Mouse (Mus musculus): ENCODE measurements around the gene Zswim2. TPM values are rescaled to one million over a fixed set of nuclear protein-coding genes. Genes with fewer than 3 reads are reported as not detected.
"Not testable (repeated sequence)": the region's sequence is repeated elsewhere in the genome, so short reads cannot be mapped to it uniquely, and the experiment has no call there.

The Zswim2 gene
- total RNA-seq (2021): not detected
- long read RNA-seq, experiment 1: 0 reads
- long read RNA-seq, experiment 2: 0 reads

- DNase-seq: peak; percentile 13
Observed at GRCm38 (mm10) chr2:83940931-83941361, at the start of gene Zswim2. Gene Zswim2 (minus strand): TSS chr2:83941228.

- not testable (repeated sequence) for DNase-seq
Observed at GRCm38 (mm10) chr2:83990253-83990652, 49.2 kb upstream of the Zswim2 start, which contains the start of gene Gm13691. Gene Gm13691 (plus strand): TSS chr2:83990553.

GRCm38 (mm10) chr2:83984443-83984842 is 43.4 kb upstream of the Zswim2 start, which contains the start of gene Gm13697:
Gene Gm13697 (plus strand): TSS chr2:83984743.
- DNase-seq: not testable (repeated sequence)

- not testable (repeated sequence) for DNase-seq
Observed at GRCm38 (mm10) chr2:83978633-83979032, 37.6 kb upstream of the Zswim2 start, which contains the start of gene Gm13694. Gene Gm13694 (plus strand): TSS chr2:83978933.

- DNase-seq: not testable (repeated sequence)
Observed at GRCm38 (mm10) chr2:83972823-83973222, 31.8 kb upstream of the Zswim2 start, which contains the start of gene Gm13696. Gene Gm13696 (plus strand): TSS chr2:83973123.

- DNase-seq: not testable (repeated sequence)
Observed at GRCm38 (mm10) chr2:83967013-83967412, 26.0 kb upstream of the Zswim2 start, which contains the start of gene Gm13695. Gene Gm13695 (plus strand): TSS chr2:83967313.

- DNase-seq: not testable (repeated sequence)
Observed at GRCm38 (mm10) chr2:83961203-83961602, 20.2 kb upstream of the Zswim2 start, which contains the start of gene Gm13693. Gene Gm13693 (plus strand): TSS chr2:83961503.

GRCm38 (mm10) chr2:83955393-83955792 is 14.4 kb upstream of the Zswim2 start, which contains the start of gene Gm13698:
Gene Gm13698 (plus strand): TSS chr2:83955693.
- not testable (repeated sequence) for DNase-seq

GRCm38 (mm10) chr2:83941792-83942191 is 764 bp upstream of the Zswim2 start:
- no peak for DNase-seq

GRCm38 (mm10) chr2:83941378-83941777 is 350 bp upstream of the Zswim2 start:
- no peak for DNase-seq

- DNase-seq: no peak
Observed at GRCm38 (mm10) chr2:83929478-83930088, 11.4 kb downstream of the Zswim2 start.

- DNase-seq: no peak
Observed at GRCm38 (mm10) chr2:83901896-83902540, 39.0 kb downstream of the Zswim2 start.

- DNase-seq: no peak
Observed at GRCm38 (mm10) chr2:83893701-83894100, 47.3 kb downstream of the Zswim2 start.

GRCm38 (mm10) chr2:83883850-83884420 is 57.1 kb downstream of the Zswim2 start:
- DNase-seq: no peak

Other genes starting within 250 kb of the Zswim2 start
- gene Itgav, start 216.8 kb downstream of the Zswim2 start, total RNA-seq (2021): 10 to 100 TPM; 44.2 to 45.6 TPM
- 1 to 10 TPM; 1.2 to 3.1 TPM for gene Fam171b, start 128.6 kb downstream of the Zswim2 start, total RNA-seq (2021)
- gene Gm13698, start 14.5 kb upstream of the Zswim2 start, total RNA-seq (2021): under 1 TPM; 0.64 to 0.70 TPM
- under 1 TPM; 0.64 to 0.70 TPM for gene Gm13693, start 20.3 kb upstream of the Zswim2 start, total RNA-seq (2021)
- gene Gm13695, start 26.1 kb upstream of the Zswim2 start, total RNA-seq (2021): under 1 TPM in 1 of 2 experiments, not detected in 1; 0.70 TPM
- under 1 TPM; 0.64 to 0.70 TPM for gene Gm13696, start 31.9 kb upstream of the Zswim2 start, total RNA-seq (2021)
- under 1 TPM; 0.64 to 0.70 TPM for gene Gm13694, start 37.7 kb upstream of the Zswim2 start, total RNA-seq (2021)
- gene Gm13697, start 43.5 kb upstream of the Zswim2 start, total RNA-seq (2021): under 1 TPM; 0.64 to 0.70 TPM
- under 1 TPM; 0.64 to 0.70 TPM for gene Gm13691, start 49.3 kb upstream of the Zswim2 start, total RNA-seq (2021)

Measured in gastrocnemius, postnatal 25 days (tissue).